ENCODE assay signal across 18 mouse cellular contexts in genomic region chr5:117284682-117285081, GRCm38 (mm10). TPM values are rescaled to one million over a fixed set of nuclear protein-coding genes. Genes with fewer than 3 reads are reported as not detected.
DNase-seq lines count a peak whose midpoint lies in the region; ATAC-seq and TF ChIP-seq lines count a peak whose summit lies in the region.
"Had no signal": no experiment of that assay in that cellular context is flagged by ENCODE, and none has a peak within 500 bp of the region (broad histone marks: within the 10 kb centered on the region; RNA-seq: fewer than 3 reads in every experiment).

No protein-coding gene starts in this region.

- 62% methylated on average over 7 of the region's 7 CpGs for WGBS in intestine, embryonic 15.5 days
- 59% methylated on average over 7 of the region's 7 CpGs for WGBS in intestine, postnatal 0 days
- WGBS in neural tube, embryonic 12.5 days, result 72% methylated on average over 7 of the region's 7 CpGs
- 48% methylated on average over 7 of the region's 7 CpGs for WGBS in neural tube, embryonic 13.5 days

- peaks cover 22% of the 10 kb centered on the region for H3K4me1 ChIP-seq in intestine, embryonic 15.5 days (replicated peaks)
- 0 out of 2 replicates have a peak, but pooled peaks cover 4% of the 10 kb centered on the region for H3K4me1 ChIP-seq in intestine, postnatal 0 days (replicated peaks; ENCODE audit: control insufficient read depth, insufficient read depth, low read length)
- H3K4me1 ChIP-seq in neural tube, embryonic 12.5 days, result peaks cover 31% of the 10 kb centered on the region
- H3K4me1 ChIP-seq in neural tube, embryonic 13.5 days (replicated peaks), result peaks cover 42% of the 10 kb centered on the region

- no peaks in the 10 kb centered on the region for H3K9me3 ChIP-seq in intestine, embryonic 15.5 days
- no peaks in the 10 kb centered on the region for H3K9me3 ChIP-seq in intestine, postnatal 0 days (ENCODE audit: control insufficient read depth)
- no peaks in the 10 kb centered on the region for H3K9me3 ChIP-seq in neural tube, embryonic 12.5 days
- no peaks in the 10 kb centered on the region for H3K9me3 ChIP-seq in neural tube, embryonic 13.5 days
- H3K9me3 ChIP-seq: heart, embryonic 13.5 days; limb, embryonic 15.5 days had no signal

- H3K27me3 ChIP-seq in intestine, embryonic 15.5 days (replicated peaks), result no peaks in the 10 kb centered on the region
- no peaks in the 10 kb centered on the region for H3K27me3 ChIP-seq in intestine, postnatal 0 days (replicated peaks; ENCODE audit: control insufficient read depth, insufficient read depth, low read length)
- H3K27me3 ChIP-seq in neural tube, embryonic 12.5 days (replicated peaks), result no peaks in the 10 kb centered on the region
- peaks cover 6% of the 10 kb centered on the region; the same call in 1 of the 2 replicates for H3K27me3 ChIP-seq in neural tube, embryonic 13.5 days
- H3K27me3 ChIP-seq: heart, embryonic 13.5 days; limb, embryonic 15.5 days; Patski had no signal

- no peak overlapping the region for H3K27ac ChIP-seq in intestine, embryonic 15.5 days
- no peak overlapping the region for H3K27ac ChIP-seq in intestine, postnatal 0 days (ENCODE audit: low read depth, low read length)
- no peak overlapping the region for H3K27ac ChIP-seq in neural tube, embryonic 12.5 days
- H3K27ac ChIP-seq in neural tube, embryonic 13.5 days (replicated peaks), result peak overlapping the region; percentile 61
- H3K27ac ChIP-seq: gastrocnemius, adult 2 months; heart, embryonic 13.5 days; limb, embryonic 15.5 days had no signal

- no peak for TF ChIP-seq CTCF in intestine, postnatal 0 days (IDR thresholded peaks at IDR 0.05; ENCODE audit: low read depth)

- H3K36me3 ChIP-seq in intestine, embryonic 15.5 days, result peaks cover 16% of the 10 kb centered on the region; the same call in 1 of the 2 replicates
- peaks cover 18% of the 10 kb centered on the region; the same call in 1 of the 2 replicates for H3K36me3 ChIP-seq in intestine, postnatal 0 days (ENCODE audit: control insufficient read depth, insufficient read depth)
- peaks cover 44% of the 10 kb centered on the region for H3K36me3 ChIP-seq in neural tube, embryonic 12.5 days
- H3K36me3 ChIP-seq in neural tube, embryonic 13.5 days, result peaks cover 52% of the 10 kb centered on the region

- 0 out of 2 replicates have a peak overlapping the region, but pooled peaks have one; percentile 8 for H3K9ac ChIP-seq in intestine, embryonic 15.5 days
- H3K9ac ChIP-seq in intestine, postnatal 0 days (ENCODE audit: low read depth, low read length), result no peak overlapping the region
- no peak overlapping the region for H3K9ac ChIP-seq in neural tube, embryonic 12.5 days
- no peak overlapping the region for H3K9ac ChIP-seq in neural tube, embryonic 13.5 days
- H3K9ac ChIP-seq: heart, embryonic 13.5 days; limb, embryonic 15.5 days had no signal

- DNase-seq in adrenal gland, postnatal 10 days, result peak; percentile 45
- no peak for DNase-seq in adrenal gland, postnatal 4 days (ENCODE audit: low spot score in 2 of 2)
- no peak for DNase-seq in neural tube, embryonic 10.5 days (ENCODE audit: extremely low spot score, low spot score)
- no peak for DNase-seq in embryo, embryonic 10.5 days (ENCODE audit: low spot score)
- DNase-seq: cerebellum, adult 9-10 months; embryo, embryonic 11 days; gastrocnemius, adult 2 months; heart, postnatal 36 days; right cerebral cortex, postnatal 25 days; thymus, postnatal 4 days had no signal

- no peak overlapping the region for H3K4me3 ChIP-seq in intestine, embryonic 15.5 days (replicated peaks)
- no peak overlapping the region for H3K4me3 ChIP-seq in intestine, postnatal 0 days (ENCODE audit: low read depth, low read length)
- no peak overlapping the region for H3K4me3 ChIP-seq in neural tube, embryonic 12.5 days
- H3K4me3 ChIP-seq in neural tube, embryonic 13.5 days, result no peak overlapping the region
- H3K4me3 ChIP-seq: gastrocnemius, adult 2 months; heart, embryonic 13.5 days; limb, embryonic 15.5 days had no signal

- no peak for ATAC-seq in intestine, embryonic 15.5 days
- no peak for ATAC-seq in intestine, postnatal 0 days
- ATAC-seq in neural tube, embryonic 12.5 days (ENCODE audit: low FRiP score, low read depth), result no peak
- no peak for ATAC-seq in neural tube, embryonic 13.5 days (ENCODE audit: low read depth)
- ATAC-seq: activated CD4-positive, CD25-positive, alpha-beta regulatory T cell, adult 4 months; Patski had no signal

- H3K4me2 ChIP-seq in intestine, embryonic 15.5 days (replicated peaks), result no peak overlapping the region
- H3K4me2 ChIP-seq in intestine, postnatal 0 days (replicated peaks; ENCODE audit: low read depth), result no peak overlapping the region
- peak overlapping the region; percentile 83 for H3K4me2 ChIP-seq in neural tube, embryonic 12.5 days (replicated peaks)
- peak overlapping the region; percentile 82 for H3K4me2 ChIP-seq in neural tube, embryonic 13.5 days
- H3K4me2 ChIP-seq: heart, embryonic 13.5 days; limb, embryonic 15.5 days had no signal

RNA-seq across cellular contexts. Expression of gene Pebp1, which starts 2.7 kb away (rescaled TPM):
- 100 to 1,000 TPM; 763 to 803 TPM for total RNA-seq in adrenal gland, postnatal 10 days (2021)
- total RNA-seq in adrenal gland, postnatal 4 days (2021), result 1,000 to 10,000 TPM in 1 of 2 experiments, 100 to 1,000 TPM in 1; 992 to 1,042 TPM
- polyA plus RNA-seq in intestine, embryonic 15.5 days (2015; fragmentation: Nextera tagmentation; extraction: Ambion mirVana), result 659 and 723 TPM in 2 replicates
- 258 and 267 TPM in 2 replicates for polyA plus RNA-seq in intestine, postnatal 0 days (2015; fragmentation: Nextera tagmentation; extraction: Ambion mirVana)
- 847 and 881 TPM in 2 replicates for polyA plus RNA-seq in neural tube, embryonic 12.5 days (2016; fragmentation: Nextera tagmentation; extraction: Ambion mirVana)
- polyA plus RNA-seq in neural tube, embryonic 13.5 days (2015; fragmentation: Nextera tagmentation; extraction: Ambion mirVana), result 991 and 996 TPM in 2 replicates

RNA-seq across cellular contexts. Expression of gene Vsig10, which starts 34.2 kb away (rescaled TPM):
- 10 to 100 TPM; 23.4 to 26.0 TPM for total RNA-seq in adrenal gland, postnatal 10 days (2021)
- total RNA-seq in adrenal gland, postnatal 4 days (2021), result 10 to 100 TPM; 48.3 to 51.8 TPM
- polyA plus RNA-seq in intestine, embryonic 15.5 days (2015; fragmentation: Nextera tagmentation; extraction: Ambion mirVana), result 14.1 and 16.8 TPM in 2 replicates
- 13.9 and 14.9 TPM in 2 replicates for polyA plus RNA-seq in intestine, postnatal 0 days (2015; fragmentation: Nextera tagmentation; extraction: Ambion mirVana)
- polyA plus RNA-seq in neural tube, embryonic 12.5 days (2016; fragmentation: Nextera tagmentation; extraction: Ambion mirVana), result 2.4 and 2.8 TPM in 2 replicates
- polyA plus RNA-seq in neural tube, embryonic 13.5 days (2015; fragmentation: Nextera tagmentation; extraction: Ambion mirVana), result 2.2 and 2.6 TPM in 2 replicates

Comparison
In these comparisons a context has a peak if more than half of its experiments do, and no peak if none do; other contexts are left out.
1. H3K4me2 ChIP-seq: peak in neural tube, embryonic 12.5 days (single experiment) and neural tube, embryonic 13.5 days (single experiment); none in intestine, embryonic 15.5 days (single experiment) and intestine, postnatal 0 days (single experiment).